Mouse (Mus musculus): Measurements from ENCODE around the gene Copg1.
A peak's percentile ranks its signal among the peaks of the same experiment; 100 is the strongest.

Copg1 gene

DNA sequence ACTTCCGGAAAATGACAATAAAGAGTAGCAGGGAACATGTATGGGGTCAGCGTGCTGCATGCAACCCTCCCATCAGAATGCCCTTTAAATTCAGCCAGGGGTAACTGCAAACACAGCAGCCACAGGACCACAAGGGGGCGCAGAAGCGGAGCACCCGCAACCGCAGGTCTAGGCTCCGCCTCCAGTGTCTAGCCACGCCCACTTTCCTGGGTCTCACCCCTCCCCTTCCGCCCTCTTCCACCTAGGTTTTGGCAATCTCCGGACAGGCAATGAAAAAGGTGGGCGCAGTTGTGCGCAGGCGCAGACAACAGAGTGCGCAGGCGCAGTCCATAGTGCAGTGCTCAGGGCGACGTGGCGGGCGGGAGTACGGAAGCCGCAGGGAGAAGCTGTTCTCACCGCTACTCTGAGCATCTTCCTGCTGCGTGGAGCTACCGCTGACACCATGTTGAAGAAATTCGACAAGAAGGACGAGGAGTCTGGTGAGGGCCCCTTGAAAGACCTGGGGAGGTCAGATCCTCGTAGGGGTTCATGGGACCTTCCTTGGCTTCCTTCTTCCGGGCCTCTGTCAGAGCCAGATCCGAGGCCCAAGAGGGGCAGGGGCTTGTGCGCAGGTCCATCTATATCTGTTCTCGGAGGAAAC lies at the start of gene Copg1:
Gene Copg1, plus strand, starts transcription at position 221 of the 640 bp plus-strand sequence.
- peak; percentile 98 for DNase-seq (ENCODE audit: low spot score)

DNA sequence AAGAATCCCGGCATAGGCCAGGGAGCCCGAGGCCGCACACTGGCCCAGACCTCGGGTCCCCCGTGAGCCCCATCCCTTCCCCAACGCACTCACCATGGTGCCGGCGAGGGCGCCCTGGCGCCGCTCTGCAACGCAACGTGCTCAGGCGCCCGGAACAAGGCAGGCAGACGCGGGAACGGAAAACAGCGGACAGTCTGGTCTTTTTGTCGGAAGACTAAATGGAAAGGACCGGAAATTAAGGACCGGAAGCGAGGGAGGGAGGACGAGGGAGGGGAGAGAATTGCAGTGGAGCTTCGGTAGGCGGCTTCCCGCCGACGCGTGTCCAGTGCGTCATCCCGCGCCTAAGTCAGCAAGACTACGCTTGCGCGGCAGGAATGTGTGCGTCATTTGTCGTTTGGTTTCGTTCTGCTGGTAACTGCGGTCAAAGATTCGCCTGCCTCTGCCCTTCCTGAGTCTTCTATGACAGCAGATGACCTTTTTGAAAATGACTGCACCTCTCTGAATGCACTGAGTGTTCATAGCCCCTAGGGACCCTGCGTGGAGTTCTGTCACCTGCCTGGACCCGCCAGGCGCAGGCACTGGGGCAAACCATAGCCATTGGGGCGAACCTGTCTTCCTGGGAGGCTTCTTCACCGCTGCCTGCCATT lies 48.9 kb upstream of the Copg1 start, which contains the start of gene Isy1:
Gene Isy1, minus strand, starts transcription at position 248 of the 647 bp plus-strand sequence.
- DNase-seq (ENCODE audit: low spot score), result peak; percentile 92

DNA sequence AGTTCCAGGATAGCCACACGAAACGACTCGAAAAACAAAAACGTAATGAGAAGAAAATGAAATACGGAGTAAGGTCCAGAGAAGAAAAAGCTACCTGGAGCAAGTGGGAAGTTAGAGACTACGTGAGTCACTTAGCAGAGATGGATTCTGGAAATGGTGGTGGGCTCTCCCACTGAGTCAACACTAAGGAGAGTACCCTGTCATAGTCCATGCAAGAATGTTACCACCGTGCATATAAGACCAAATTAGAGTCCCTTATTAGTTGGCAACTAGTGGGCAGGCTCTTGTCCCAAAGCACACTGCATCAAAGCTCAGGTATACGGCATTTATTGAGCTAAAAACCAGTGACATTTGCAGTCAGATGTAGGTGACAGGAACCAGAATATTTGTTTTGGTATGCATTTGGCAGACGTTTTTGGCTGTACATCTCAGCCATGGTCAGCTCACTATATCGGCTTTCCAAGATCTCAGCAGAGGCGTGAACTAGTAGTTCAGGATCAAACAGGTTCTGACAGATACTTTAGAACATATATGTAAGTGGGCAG lies 47.7 kb upstream of the Copg1 start:
- no peak for DNase-seq (ENCODE audit: low spot score)

DNA sequence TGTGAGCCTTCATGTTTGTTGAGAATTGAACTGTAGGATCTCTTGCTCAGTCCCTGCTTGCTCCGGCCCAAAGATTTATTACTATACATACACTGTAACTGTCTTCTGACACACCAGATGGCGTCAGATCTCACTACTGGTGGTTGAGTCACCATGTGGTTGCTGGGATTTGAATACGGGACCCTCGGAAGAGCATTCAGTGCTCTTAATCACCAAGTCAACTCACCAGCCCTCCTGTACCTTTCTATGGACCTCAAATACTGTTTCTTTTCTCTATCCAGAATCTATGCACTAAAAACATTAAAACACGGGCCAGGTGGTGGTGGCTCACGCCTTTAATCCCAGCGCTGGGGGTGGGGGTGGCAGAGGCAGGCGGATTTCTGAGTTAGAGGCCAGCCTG lies 46.0 kb upstream of the Copg1 start:
- no peak for DNase-seq (ENCODE audit: low spot score)

DNA sequence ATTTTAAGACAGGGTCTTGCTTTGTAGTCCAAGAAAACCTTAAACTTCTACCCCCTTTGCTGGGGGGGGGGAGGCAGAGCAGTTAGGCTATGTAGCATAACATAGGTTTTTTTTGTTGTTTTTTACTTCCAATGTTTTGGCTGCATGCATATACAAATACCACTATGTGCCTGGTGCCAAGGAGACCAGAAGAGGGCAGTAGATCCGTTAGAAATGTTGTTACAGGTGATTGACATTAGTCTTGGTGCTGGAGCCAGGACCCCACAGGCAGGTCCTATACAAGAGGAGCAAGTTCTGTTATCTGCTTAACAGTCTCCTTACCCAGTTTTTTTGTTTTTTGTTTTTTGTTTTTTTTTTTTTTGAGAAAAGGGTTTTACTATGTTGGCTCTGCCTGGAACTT lies 45.4 kb upstream of the Copg1 start:
- no peak for DNase-seq (ENCODE audit: low spot score)

DNA sequence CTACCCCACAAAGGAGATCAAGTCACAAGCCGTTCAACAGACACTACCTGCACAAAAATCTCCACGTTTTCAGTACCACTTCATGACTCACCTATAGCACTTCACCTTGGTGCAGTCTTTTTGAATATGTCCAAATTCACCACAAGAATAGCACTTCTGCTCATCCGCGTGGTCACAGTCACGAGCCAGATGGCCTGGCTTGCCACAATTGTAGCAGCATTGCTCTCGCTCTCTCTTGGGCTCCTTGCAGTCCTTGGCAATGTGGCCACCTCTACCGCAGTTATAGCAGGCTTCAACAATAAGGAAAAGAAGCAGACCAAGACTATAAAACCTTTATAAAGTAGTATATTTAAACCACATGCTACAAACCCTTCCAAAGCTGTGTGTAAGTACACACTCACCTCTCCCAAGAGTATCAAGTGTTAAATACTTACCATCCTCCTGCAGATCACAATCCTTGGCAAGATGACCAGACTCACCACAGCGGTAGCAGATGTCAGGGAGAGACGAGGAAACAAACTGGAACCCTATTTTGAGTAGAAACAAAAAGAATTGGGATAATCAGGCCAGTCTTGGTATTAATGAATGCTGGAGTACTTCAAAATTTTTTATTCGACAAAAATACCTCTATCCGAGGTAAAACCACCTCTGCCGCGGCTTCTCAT lies 42.5 kb upstream of the Copg1 start:
- no peak for DNase-seq (ENCODE audit: low spot score)

DNA sequence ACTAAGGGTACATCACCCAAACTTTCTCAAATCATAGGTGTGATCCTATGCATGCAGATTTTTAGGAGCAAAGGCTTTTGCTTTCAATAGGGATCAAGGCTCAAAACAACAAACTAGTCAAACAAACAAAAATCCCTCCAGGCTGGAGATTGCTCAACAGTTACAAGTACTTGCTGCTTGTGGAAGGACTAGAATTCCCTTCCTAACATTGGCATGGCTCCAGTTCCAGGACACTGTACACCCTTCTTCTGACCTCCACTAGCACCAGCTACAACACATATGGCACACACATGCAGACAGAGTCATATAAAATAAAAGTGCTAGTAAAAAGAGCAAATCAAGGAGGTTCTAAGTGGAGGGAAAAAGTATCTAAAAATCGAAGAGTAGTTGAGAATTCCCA lies 40.8 kb upstream of the Copg1 start:
- no peak for DNase-seq (ENCODE audit: low spot score)

DNA sequence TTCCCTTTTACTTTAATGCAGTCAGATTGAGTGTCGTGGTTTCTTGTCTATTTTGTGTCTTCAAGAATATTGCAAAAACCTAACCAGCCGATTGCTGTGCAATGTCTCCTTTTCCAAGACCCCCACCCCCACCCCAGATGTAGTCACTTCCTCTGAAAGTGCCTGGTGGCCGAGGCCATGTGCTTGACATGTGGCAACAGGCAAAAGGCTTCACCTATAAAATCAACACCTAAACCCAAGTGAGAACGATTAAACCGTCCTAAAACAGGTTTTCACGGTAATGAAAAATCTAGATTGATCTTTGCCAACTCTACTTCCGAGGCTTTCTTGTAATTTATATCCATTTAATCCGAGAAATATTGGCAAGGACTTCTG lies 37.8 kb upstream of the Copg1 start:
- DNase-seq (ENCODE audit: low spot score), result no peak

DNA sequence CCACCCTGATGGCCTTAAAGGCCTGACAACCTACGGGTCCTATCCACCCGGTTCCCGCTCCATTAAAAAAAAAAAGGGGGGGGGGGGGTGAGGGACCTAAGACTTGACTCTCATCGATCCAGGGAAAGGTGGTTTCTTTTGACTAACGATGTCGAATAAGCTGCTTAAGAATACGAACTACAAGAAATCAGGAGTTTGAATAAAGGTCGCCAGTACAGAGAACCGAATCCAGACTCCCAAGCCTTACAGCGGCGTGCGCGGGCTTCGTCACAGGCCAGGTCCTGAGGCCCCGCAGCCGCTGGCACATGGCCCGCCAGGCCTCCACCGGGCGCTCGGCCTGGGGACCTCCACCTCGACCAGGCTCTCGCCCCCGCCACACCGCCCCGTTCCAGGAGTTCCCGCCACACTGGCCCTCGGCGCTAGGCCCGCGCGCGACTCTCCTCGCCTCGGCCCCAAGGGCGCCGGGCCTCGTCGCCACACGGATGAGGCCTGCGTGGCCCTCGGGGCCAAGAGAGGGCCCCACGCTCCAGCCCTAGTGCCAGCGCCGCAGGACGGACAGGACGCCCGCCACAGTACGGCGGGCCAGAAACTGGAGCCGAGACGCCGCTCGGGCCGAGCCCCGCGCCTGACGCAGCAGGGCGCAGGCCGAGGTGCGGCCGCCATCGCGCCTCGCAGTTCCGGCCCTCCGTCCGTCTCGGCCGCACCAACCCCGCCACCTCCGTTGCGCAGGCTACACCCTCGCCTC lies 37.3 kb upstream of the Copg1 start:
- DNase-seq (ENCODE audit: low spot score), result no peak

DNA sequence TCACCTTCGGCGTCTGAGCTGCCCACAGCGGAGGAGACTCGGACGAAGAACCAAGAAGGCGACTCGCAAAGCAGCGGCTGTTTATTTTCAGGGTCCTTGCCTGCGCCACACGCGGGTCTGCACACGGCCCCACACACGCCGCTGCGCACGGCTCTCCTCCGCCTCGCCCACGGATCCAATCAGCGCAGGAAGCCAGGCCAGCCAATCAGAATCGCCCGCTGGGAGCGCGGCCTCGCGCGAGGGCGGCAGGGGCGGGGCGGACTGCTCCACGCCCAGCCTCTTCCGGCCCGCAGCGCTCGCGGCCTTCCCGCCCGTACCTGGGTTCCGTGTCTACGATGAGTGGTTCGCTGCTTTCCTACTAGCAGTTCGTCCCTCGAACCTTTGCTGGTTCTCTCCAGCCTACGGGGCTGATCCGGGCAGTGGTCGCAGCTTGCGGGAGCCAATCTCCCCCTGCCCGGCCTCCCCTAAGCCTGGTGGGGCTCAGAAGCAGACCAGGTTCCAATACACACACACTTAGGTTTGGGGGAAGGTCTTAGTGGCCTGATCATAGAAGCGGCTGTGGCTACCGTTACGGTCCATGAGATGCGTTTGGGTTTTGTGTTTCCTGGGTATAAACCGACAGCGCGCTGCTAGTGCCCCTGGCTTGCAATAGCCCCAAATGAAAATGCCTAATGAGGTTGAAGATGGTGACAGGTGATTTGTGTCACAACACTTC lies 36.6 kb upstream of the Copg1 start, which contains the start of gene Cnbp:
Gene Cnbp, minus strand, starts transcription at position 207 of the 715 bp plus-strand sequence.
- DNase-seq (ENCODE audit: low spot score), result peak; percentile 93

DNA sequence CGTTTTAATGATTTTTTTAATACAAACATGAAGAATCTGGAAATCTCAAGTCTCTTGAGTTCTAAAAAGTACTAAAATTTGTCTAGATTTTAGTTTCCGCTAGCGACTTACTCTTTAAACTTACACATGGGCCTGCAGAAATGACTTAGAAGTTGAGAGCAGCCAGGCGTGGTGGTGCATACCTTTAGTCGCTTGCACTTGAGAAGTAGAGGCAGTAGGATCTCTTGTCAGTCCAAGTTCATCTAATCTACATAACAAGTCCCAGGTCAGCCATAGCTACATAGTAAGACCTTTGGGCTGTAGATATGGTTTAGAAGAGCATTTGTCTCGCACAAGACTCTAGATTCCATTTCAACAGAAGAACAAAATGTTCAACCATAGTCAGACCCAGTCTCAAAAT lies 35.7 kb upstream of the Copg1 start:
- no peak for DNase-seq (ENCODE audit: low spot score)

DNA sequence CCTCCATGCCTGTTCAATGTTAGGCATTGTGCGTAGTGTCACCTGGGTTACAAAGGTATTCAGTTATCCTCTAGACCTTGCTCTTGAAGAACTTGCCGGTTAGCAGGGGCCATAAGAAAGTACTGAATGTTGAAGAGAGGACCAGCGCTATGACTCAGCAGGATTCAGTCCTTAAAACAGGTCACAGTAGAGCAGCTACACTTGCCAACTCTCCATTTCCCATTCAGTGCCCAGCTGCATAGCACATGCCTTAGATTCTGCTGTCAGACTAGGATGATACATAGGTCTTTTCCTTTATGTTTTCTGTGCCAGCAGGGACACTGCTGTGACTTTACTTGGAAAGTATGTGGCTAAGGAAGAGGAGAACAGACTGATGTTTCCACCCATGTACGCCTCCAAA lies 34.2 kb upstream of the Copg1 start:
- no peak for DNase-seq (ENCODE audit: low spot score)

DNA sequence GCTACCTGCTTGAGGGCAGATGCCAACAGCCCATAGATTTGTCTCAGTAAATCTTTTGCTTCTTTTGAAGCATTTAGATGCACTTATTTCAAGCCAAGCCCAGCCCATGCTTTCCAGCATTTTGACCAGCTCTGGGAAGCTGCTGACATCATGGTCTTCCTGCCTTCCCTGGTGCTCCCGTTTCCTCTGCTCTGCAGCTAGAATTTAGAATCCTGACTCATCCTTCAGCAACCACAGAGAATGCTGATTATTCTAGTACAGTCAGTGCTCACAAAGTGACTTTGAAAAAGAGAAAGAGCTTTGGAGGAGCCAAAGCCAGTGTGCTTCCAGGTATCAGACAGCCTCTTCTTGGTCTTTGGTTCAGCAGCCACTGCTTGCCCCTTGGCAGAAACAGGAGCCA lies 30.5 kb upstream of the Copg1 start:
- DNase-seq (ENCODE audit: low spot score), result no peak

DNA sequence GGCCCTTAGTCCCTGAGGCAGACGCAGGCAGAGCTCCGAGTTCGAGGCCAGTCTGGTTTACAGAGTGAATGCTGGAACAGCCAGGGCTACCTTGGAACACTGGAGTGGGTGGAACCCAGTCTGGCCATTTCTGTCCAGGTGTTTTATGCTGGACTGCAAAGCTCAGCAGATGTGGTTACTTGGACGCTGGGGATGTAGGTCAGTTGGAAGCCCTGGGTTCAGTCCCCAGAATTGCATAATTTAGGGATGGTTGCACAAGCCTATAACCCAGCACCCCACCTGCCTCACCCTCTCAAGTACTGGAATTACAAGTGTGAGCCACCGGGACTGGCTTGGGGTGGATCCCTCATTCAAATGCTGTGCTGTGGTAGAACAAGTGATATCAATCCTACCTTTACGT lies 21.4 kb upstream of the Copg1 start:
- no peak for DNase-seq (ENCODE audit: low spot score)

DNA sequence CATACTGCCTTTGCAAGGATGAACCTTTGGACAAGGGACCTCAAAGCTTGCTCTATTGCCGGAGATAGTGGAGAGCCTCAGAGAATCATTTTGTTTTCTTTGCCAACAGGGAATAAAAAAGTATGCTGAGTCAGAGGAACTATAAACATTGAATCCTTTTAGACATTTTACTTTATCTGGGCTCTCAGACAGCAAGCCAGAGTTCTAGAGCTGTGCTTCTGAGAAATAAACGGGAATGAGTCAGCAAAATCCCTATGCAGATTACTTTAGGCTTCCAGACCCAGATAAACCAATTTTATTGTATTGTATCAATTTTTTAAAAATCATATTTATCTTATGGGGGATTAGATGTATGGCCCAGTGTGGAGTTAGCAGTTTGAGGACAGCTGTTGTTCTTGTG lies 20.4 kb upstream of the Copg1 start:
- DNase-seq (ENCODE audit: low spot score), result no peak

DNA sequence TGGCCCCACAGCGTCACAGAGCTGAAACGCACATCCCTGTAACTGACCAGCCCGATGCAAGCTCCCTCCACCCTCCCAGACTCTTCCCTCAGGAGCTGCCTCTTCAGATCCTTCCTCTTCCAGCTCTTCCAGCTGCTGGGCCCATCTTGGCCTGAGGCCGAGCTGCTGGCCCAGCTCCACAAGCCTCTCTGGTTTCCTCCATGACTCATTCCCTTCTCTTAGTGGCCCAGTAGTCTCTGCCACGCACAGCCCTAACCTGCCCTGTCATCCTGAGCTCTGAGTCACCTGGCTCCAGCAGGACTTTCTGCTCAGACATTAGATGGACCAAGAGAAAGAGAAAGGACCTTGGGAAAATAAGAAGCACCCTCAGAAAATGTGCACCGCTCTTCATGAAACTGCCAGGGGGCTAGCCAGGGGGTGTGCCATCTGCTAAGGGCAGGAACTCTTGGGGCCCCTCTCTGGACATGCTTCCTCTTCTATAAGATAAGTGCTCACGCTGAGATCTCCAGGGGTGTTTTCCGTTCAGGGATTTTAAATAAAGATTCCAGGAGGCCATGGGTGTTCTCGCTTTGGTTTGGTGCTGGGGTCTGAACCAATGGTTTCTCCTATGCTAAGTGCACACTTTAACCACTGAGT lies 18.6 kb upstream of the Copg1 start:
- DNase-seq (ENCODE audit: low spot score), result peak; percentile 79

DNA sequence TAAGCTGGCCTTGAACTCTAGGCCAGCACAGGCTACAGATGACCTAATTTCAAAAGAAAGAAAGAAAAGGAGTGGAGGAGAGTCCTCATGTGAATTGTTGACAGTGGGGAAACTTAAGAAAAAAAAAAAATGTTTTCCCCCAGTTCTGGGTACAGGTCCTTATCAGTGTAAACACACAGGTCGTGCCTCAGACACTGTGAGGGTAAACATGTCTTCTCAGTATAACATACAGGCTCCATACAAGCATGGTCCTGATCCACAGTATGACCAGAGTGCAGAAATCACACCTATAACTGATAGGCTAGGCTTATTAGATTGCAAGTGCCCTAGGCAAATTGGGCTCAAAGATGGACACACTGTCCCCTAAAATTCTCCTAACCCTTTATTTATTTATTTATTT lies 17.2 kb upstream of the Copg1 start:
- no peak for DNase-seq (ENCODE audit: low spot score)

DNA sequence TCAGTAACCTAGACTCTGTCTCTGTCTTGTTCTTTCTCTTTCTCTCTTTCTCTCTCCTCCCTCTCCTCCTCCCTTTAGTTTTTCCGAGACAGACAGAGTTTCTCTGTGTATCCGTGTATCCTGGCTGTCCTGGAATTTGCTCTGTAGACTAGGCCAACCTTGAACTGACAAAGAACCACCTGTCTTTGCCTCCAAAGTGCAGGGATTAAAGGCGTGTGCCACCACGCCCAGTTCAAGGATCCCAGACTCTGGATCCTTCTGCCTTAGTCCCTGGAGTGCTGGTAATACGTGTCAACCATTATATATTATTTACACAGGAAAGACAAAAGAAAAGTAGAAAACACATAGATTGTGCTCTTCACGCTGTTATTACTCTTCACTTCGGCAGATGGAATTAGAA lies 16.4 kb upstream of the Copg1 start:
- no peak for DNase-seq (ENCODE audit: low spot score)

DNA sequence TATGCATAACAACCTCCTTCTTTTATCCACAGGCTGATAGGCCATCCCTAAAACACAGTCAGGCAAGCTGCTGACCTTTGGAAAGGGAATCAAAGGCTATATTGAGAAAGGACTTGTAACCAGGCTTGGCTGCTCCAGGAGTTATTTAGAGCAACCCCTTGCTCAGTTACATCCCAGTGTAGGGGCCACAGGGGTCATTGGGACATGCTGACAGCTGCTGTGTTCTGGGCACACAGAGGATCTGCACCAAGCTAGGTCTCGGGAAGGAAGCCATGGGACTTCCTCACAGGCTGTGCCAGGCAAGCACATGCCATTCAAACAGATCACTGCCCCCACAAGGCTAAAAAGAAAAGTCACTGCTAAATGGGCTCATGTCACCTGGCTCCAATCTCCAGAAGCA lies 14.5 kb upstream of the Copg1 start:
- no peak for DNase-seq (ENCODE audit: low spot score)

DNA sequence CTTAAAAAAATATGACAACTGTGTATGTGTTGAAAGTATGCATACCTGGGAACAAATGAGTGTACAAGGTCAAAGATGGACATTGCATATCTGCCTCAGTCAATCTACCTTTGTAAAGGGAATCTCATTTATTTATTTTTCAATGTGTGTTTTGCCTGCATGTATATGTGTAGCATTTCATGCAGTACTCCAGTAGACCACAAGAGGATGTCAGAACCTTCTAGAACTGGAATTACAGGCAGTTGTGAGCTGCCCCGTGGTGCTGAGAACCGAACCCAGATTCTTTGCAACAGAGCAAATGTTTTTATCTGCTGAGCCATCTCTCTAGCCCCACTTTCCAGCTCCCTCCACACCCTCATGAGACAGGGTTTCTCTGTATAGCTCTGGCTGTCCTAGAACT lies 13.7 kb upstream of the Copg1 start:
- DNase-seq (ENCODE audit: low spot score), result no peak

DNA sequence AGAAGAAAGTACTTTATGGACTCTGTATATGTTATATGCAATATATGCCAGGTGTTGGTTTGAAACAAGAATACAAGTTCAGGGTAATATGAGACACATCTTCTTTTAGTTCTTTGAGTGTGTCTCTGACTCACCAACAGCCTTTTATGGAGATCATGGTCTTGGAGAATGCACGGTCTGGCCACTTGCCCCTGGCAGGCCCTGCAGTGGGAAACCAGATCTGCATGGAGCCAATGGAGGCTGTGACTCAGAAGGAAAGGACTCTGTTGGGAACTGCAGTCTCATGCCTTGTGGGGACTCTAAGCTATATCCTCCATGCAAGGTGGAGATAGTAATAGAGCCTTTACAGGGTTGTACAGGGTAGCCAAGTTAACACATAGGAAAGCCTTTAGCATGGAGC lies 12.5 kb upstream of the Copg1 start:
- DNase-seq (ENCODE audit: low spot score), result peak; percentile 30
